Mouse (Mus musculus) lung, adult 2 months (tissue): ENCODE measurements at regions not wholly inside any gene's neighbourhood (a gene's known extent, or its start where the extent isn't known, plus 50 kb on each side); places are given as distances from the start of the nearest gene placed in this dataset.

Experiments used
- CTCF ChIP-seq: fragments of 200-500 bp; IDR thresholded peaks from 2 replicates; pipeline ENCODE4 v1.5.1; 2011; ENCODE audit warnings: mild to moderate bottlenecking, low read length, control low read depth; ENCODE audit not compliant: insufficient read depth
- POLR2A ChIP-seq: fragments of 200-500 bp; IDR thresholded peaks from 2 replicates; pipeline ENCODE4 v1.6.1; 2011; ENCODE audit warnings: low read depth, mild to moderate bottlenecking, control low read depth, low read length, borderline replicate concordance; ENCODE audit errors: extremely low read depth

GRCm38 (mm10) chr15:61855880-61856279 is 933.1 kb upstream of the A1bg start:
- TF ChIP-seq POLR2A, result no peak
- no peak for TF ChIP-seq CTCF
